Mouse (Mus musculus): Measurements from ENCODE around the gene Stat2. TPM values are rescaled to one million over a fixed set of nuclear protein-coding genes. Genes with fewer than 3 reads are reported as not detected.

Stat2 gene
- polyA plus RNA-seq, 1 experiment from 2014 or later, result 15.1 TPM

- Histone ChIP-seq H3K4me1 (replicated peaks) (no peaks in the 10 kb centered on the region), H3K9ac (no peak overlapping the region), H3K4me2 (replicated peaks) (no peak overlapping the region), H3K9me3 (no peaks in the 10 kb centered on the region), H3K36me3 (peaks cover 16% of the 10 kb centered on the region), H3K27ac (no peak overlapping the region), H3K27me3 (replicated peaks) (no peaks in the 10 kb centered on the region), H3K4me3 (replicated peaks) (no peak overlapping the region)
- WGBS, result 78% methylated on average over 15 of the region's 15 CpGs
- no peak for ATAC-seq
Measured at GRCm38 (mm10) chr10:128237807-128238480, 32.4 kb upstream of the Stat2 start.

GRCm38 (mm10) chr10:128239140-128239539 lies 31.2 kb upstream of the Stat2 start:
- no peak overlapping the region for H3K9ac ChIP-seq
- no peak overlapping the region for H3K4me2 ChIP-seq (replicated peaks)
- no peak for ATAC-seq
- H3K27me3 ChIP-seq (replicated peaks), result no peaks in the 10 kb centered on the region
- H3K36me3 ChIP-seq, result peaks cover 24% of the 10 kb centered on the region
- H3K4me1 ChIP-seq (replicated peaks), result no peaks in the 10 kb centered on the region
- no peak overlapping the region for H3K4me3 ChIP-seq (replicated peaks)
- H3K9me3 ChIP-seq, result no peaks in the 10 kb centered on the region
- WGBS, result 96% methylated on average over 4 of the region's 4 CpGs
- no peak overlapping the region for H3K27ac ChIP-seq

GRCm38 (mm10) chr10:128240131-128240530 lies 30.2 kb upstream of the Stat2 start:
- ATAC-seq, result no peak
- no peak overlapping the region for H3K4me2 ChIP-seq (replicated peaks)
- H3K36me3 ChIP-seq, result peaks cover 34% of the 10 kb centered on the region
- H3K4me3 ChIP-seq (replicated peaks), result no peak overlapping the region
- H3K9me3 ChIP-seq, result no peaks in the 10 kb centered on the region
- H3K9ac ChIP-seq, result no peak overlapping the region
- H3K27me3 ChIP-seq (replicated peaks), result no peaks in the 10 kb centered on the region
- H3K4me1 ChIP-seq (replicated peaks), result no peaks in the 10 kb centered on the region
- 84% methylated on average over 18 of the region's 18 CpGs for WGBS
- H3K27ac ChIP-seq, result no peak overlapping the region

- 92% methylated on average over 8 of the region's 8 CpGs for WGBS
- no peak for ATAC-seq
- no peak overlapping the region for H3K4me3 ChIP-seq (replicated peaks)
- no peaks in the 10 kb centered on the region for H3K9me3 ChIP-seq
- H3K27ac ChIP-seq, result no peak overlapping the region
- peaks cover 51% of the 10 kb centered on the region for H3K36me3 ChIP-seq
- no peaks in the 10 kb centered on the region for H3K27me3 ChIP-seq (replicated peaks)
- no peak overlapping the region for H3K4me2 ChIP-seq (replicated peaks)
- no peaks in the 10 kb centered on the region for H3K4me1 ChIP-seq (replicated peaks)
- no peak overlapping the region for H3K9ac ChIP-seq
Measured at GRCm38 (mm10) chr10:128243252-128243651, 27.1 kb upstream of the Stat2 start.

- ATAC-seq, result no peak
- WGBS, result 94% methylated on average over 15 of the region's 15 CpGs
- peaks cover 54% of the 10 kb centered on the region for H3K36me3 ChIP-seq
Measured at GRCm38 (mm10) chr10:128244121-128244520, 26.2 kb upstream of the Stat2 start.

GRCm38 (mm10) chr10:128247020-128247732 lies 23.2 kb upstream of the Stat2 start:
- H3K4me2 ChIP-seq (replicated peaks), result peak overlapping the region; percentile 14; the same call in 1 of the 2 replicates
- no peak for ATAC-seq
- WGBS, result 80% methylated on average over 17 of the region's 17 CpGs

More at GRCm38 (mm10) chr10:128244121-128244520, 26.2 kb upstream of the Stat2 start:
- Histone ChIP-seq H3K9me3 (no peaks in the 10 kb centered on the region), H3K27me3 (replicated peaks) (no peaks in the 10 kb centered on the region), H3K4me1 (replicated peaks) (no peaks in the 10 kb centered on the region), H3K27ac (no peak overlapping the region), H3K4me2 (replicated peaks) (no peak overlapping the region), H3K9ac (no peak overlapping the region), H3K4me3 (replicated peaks) (no peak overlapping the region)

GRCm38 (mm10) chr10:128250565-128250964 lies 19.8 kb upstream of the Stat2 start:
- no peaks in the 10 kb centered on the region for H3K27me3 ChIP-seq (replicated peaks)
- H3K4me1 ChIP-seq (replicated peaks), result no peaks in the 10 kb centered on the region
- H3K27ac ChIP-seq, result no peak overlapping the region
- ATAC-seq, result no peak
- H3K9me3 ChIP-seq, result no peaks in the 10 kb centered on the region
- WGBS, result 95% methylated on average over 13 of the region's 13 CpGs
- no peak overlapping the region for H3K4me3 ChIP-seq (replicated peaks)
- H3K9ac ChIP-seq, result no peak overlapping the region
- no peak overlapping the region for H3K4me2 ChIP-seq (replicated peaks)
- peaks cover 54% of the 10 kb centered on the region for H3K36me3 ChIP-seq

More at GRCm38 (mm10) chr10:128247020-128247732, 23.2 kb upstream of the Stat2 start:
- Histone ChIP-seq H3K9me3 (no peaks in the 10 kb centered on the region), H3K4me3 (replicated peaks) (no peak overlapping the region), H3K27ac (no peak overlapping the region), H3K27me3 (replicated peaks) (no peaks in the 10 kb centered on the region), H3K4me1 (replicated peaks) (no peaks in the 10 kb centered on the region), H3K36me3 (peaks cover 71% of the 10 kb centered on the region), H3K9ac (no peak overlapping the region)

- WGBS, result 75% methylated on average over 4 of the region's 4 CpGs
- Histone ChIP-seq H3K27me3 (replicated peaks) (no peaks in the 10 kb centered on the region), H3K9me3 (no peaks in the 10 kb centered on the region), H3K4me1 (replicated peaks) (no peaks in the 10 kb centered on the region), H3K27ac (no peak within 1 kb of the TSS), H3K4me2 (replicated peaks) (no peak within 1 kb of the TSS), H3K9ac (no peak within 1 kb of the TSS), H3K4me3 (replicated peaks) (no peak within 1 kb of the TSS), H3K36me3 (peaks cover 35% of the 10 kb centered on the region)
- ATAC-seq, result no peak
Measured at GRCm38 (mm10) chr10:128253677-128254255, 16.6 kb upstream of the Stat2 start, which contains the start of gene Apon. Apon (plus strand) TSS chr10:128254096.

- Histone ChIP-seq H3K9ac (no peak overlapping the region), H3K4me1 (replicated peaks) (no peaks in the 10 kb centered on the region), H3K27ac (no peak overlapping the region), H3K36me3 (peaks cover 16% of the 10 kb centered on the region), H3K4me2 (replicated peaks) (no peak overlapping the region), H3K4me3 (replicated peaks) (no peak overlapping the region), H3K27me3 (replicated peaks) (no peaks in the 10 kb centered on the region), H3K9me3 (no peaks in the 10 kb centered on the region)
- ATAC-seq, result no peak
- WGBS, result 87% methylated on average over 8 of the region's 8 CpGs
Measured at GRCm38 (mm10) chr10:128255925-128256324, 14.4 kb upstream of the Stat2 start.

GRCm38 (mm10) chr10:128256328-128256727 lies 14.0 kb upstream of the Stat2 start:
- H3K4me2 ChIP-seq (replicated peaks), result no peak overlapping the region
- H3K4me3 ChIP-seq (replicated peaks), result no peak overlapping the region
- ATAC-seq, result no peak
- H3K27ac ChIP-seq, result no peak overlapping the region
- WGBS, result 86% methylated on average over 8 of the region's 8 CpGs
- no peaks in the 10 kb centered on the region for H3K27me3 ChIP-seq (replicated peaks)
- no peaks in the 10 kb centered on the region for H3K4me1 ChIP-seq (replicated peaks)
- no peaks in the 10 kb centered on the region for H3K9me3 ChIP-seq
- no peak overlapping the region for H3K9ac ChIP-seq
- peaks cover 12% of the 10 kb centered on the region; the same call in 1 of the 2 replicates for H3K36me3 ChIP-seq

- H3K9me3 ChIP-seq, result no peaks in the 10 kb centered on the region
- no peaks in the 10 kb centered on the region for H3K27me3 ChIP-seq (replicated peaks)
- no peaks in the 10 kb centered on the region for H3K4me1 ChIP-seq (replicated peaks)
- H3K4me3 ChIP-seq (replicated peaks), result no peak overlapping the region
- no peaks in the 10 kb centered on the region for H3K36me3 ChIP-seq
- no peak overlapping the region for H3K27ac ChIP-seq
- 65% methylated on average over 4 of the region's 4 CpGs for WGBS
- H3K4me2 ChIP-seq (replicated peaks), result no peak overlapping the region
- no peak for ATAC-seq
- no peak overlapping the region for H3K9ac ChIP-seq
Measured at GRCm38 (mm10) chr10:128258953-128259352, 11.4 kb upstream of the Stat2 start.

- H3K36me3 ChIP-seq, result no peaks in the 10 kb centered on the region
- no peak overlapping the region for H3K4me2 ChIP-seq (replicated peaks)
- H3K27ac ChIP-seq, result no peak overlapping the region
- no peaks in the 10 kb centered on the region for H3K9me3 ChIP-seq
- WGBS, result 91% methylated on average over 5 of the region's 5 CpGs
- no peak for ATAC-seq
- H3K4me3 ChIP-seq (replicated peaks), result no peak overlapping the region
- H3K4me1 ChIP-seq (replicated peaks), result no peaks in the 10 kb centered on the region
- no peaks in the 10 kb centered on the region for H3K27me3 ChIP-seq (replicated peaks)
- no peak overlapping the region for H3K9ac ChIP-seq
Measured at GRCm38 (mm10) chr10:128259946-128260345, 10.4 kb upstream of the Stat2 start.

All from intestine, embryonic 15.5 days (tissue).